Comparison of ENCODE assay signal across 7 mouse cellular contexts in genomic region chr10:84392027-84392722, GRCm38 (mm10). TPM values are rescaled to one million over a fixed set of nuclear protein-coding genes. Genes with fewer than 3 reads are reported as not detected.
DNase-seq lines count a peak whose midpoint lies in the region; ATAC-seq lines count a peak whose summit lies in the region.

No protein-coding gene starts in this region.

- H3K27ac ChIP-seq in hindbrain, embryonic 15.5 days (replicated peaks), result peak overlapping the region; percentile 47
- H3K27ac ChIP-seq in midbrain, embryonic 12.5 days (replicated peaks), result peak overlapping the region; percentile 62

- H3K36me3 ChIP-seq in hindbrain, embryonic 15.5 days, result peaks cover 5% of the 10 kb centered on the region; the same call in 1 of the 2 replicates
- no peaks in the 10 kb centered on the region for H3K36me3 ChIP-seq in midbrain, embryonic 12.5 days

- peak overlapping the region; percentile 30 for H3K4me2 ChIP-seq in hindbrain, embryonic 15.5 days
- peak overlapping the region; percentile 32 for H3K4me2 ChIP-seq in midbrain, embryonic 12.5 days (replicated peaks)

- H3K27me3 ChIP-seq in hindbrain, embryonic 15.5 days, result no peaks in the 10 kb centered on the region
- H3K27me3 ChIP-seq in midbrain, embryonic 12.5 days, result no peaks in the 10 kb centered on the region

- no peak overlapping the region for H3K4me3 ChIP-seq in hindbrain, embryonic 15.5 days
- no peak overlapping the region for H3K4me3 ChIP-seq in midbrain, embryonic 12.5 days

- no peaks in the 10 kb centered on the region for H3K9me3 ChIP-seq in hindbrain, embryonic 15.5 days
- H3K9me3 ChIP-seq in midbrain, embryonic 12.5 days, result no peaks in the 10 kb centered on the region

- H3K9ac ChIP-seq in hindbrain, embryonic 15.5 days, result no peak overlapping the region
- H3K9ac ChIP-seq in midbrain, embryonic 12.5 days (replicated peaks), result no peak overlapping the region; the same call in 1 of the 2 replicates

- peaks cover 78% of the 10 kb centered on the region for H3K4me1 ChIP-seq in hindbrain, embryonic 15.5 days (replicated peaks)
- peaks cover 45% of the 10 kb centered on the region for H3K4me1 ChIP-seq in midbrain, embryonic 12.5 days

- 14% methylated on average over 14 of the region's 14 CpGs for WGBS in hindbrain, embryonic 15.5 days
- 19% methylated on average over 14 of the region's 14 CpGs for WGBS in midbrain, embryonic 12.5 days

- peak; percentile 25; the same call in 1 of the 2 replicates for ATAC-seq in hindbrain, embryonic 15.5 days (ENCODE audit: low FRiP score, low read depth)
- ATAC-seq in midbrain, embryonic 12.5 days (ENCODE audit: low FRiP score, low read depth), result 0 out of 2 replicates have a peak, but pooled peaks have one; percentile 13
- ATAC-seq in monocyte, adult 5-6 weeks (replicated peaks; ENCODE audit: insufficient number of reproducible peaks, low FRiP score, low TSS enrichment, poor library complexity, severe bottlenecking), result no peak

- DNase-seq in layer of hippocampus, postnatal 10 days (ENCODE audit: low spot score in 2 of 2), result peak; percentile 55 to 71
- DNase-seq in layer of hippocampus, adult 9-11 months, result no peak
- DNase-seq in embryo, embryonic 10 days (ENCODE audit: low spot score), result peak; percentile 73
- no peak for DNase-seq in urinary bladder, postnatal 36 days (ENCODE audit: low spot score in 2 of 2)

RNA-seq across cellular contexts. Expression of gene Nuak1, which starts 48.2 kb away (rescaled TPM):
- 10 to 100 TPM; 45.2 to 54.6 TPM for total RNA-seq in layer of hippocampus, postnatal 10 days (2021)
- 4.5 and 5.2 TPM in 2 replicates for polyA plus RNA-seq in hindbrain, embryonic 15.5 days (2015; fragmentation: Nextera tagmentation; extraction: Ambion mirVana)
- 3.7 and 4.5 TPM in 2 replicates for polyA plus RNA-seq in midbrain, embryonic 12.5 days (2016; fragmentation: Nextera tagmentation; extraction: Ambion mirVana)
- total RNA-seq in monocyte, adult 5-6 weeks (2017), result 0.29 to 0.48 TPM in 2 of 3 replicates, not detected in the other

Comparison
In these comparisons a context has a peak if more than half of its experiments do, and no peak if none do; other contexts are left out.
1. DNase-seq: peak in layer of hippocampus, postnatal 10 days (2 of 2) and embryo, embryonic 10 days (single experiment); none in layer of hippocampus, adult 9-11 months (single experiment) and urinary bladder, postnatal 36 days (0 of 2).
2. RNA of gene Nuak1, which starts 48.2 kb away (total RNA-seq): 45.2 to 54.6 TPM in layer of hippocampus, postnatal 10 days; 0.29 to 0.48 TPM in monocyte, adult 5-6 weeks; every median in the first group is over 10 times any median in the second.